Mouse (Mus musculus) activated CD4-positive, CD25-positive, alpha-beta regulatory T cell, adult 9 weeks (primary cell): ENCODE measurements around the gene 9230113P08Rik. TPM values are rescaled to one million over a fixed set of nuclear protein-coding genes. Genes with fewer than 3 reads are reported as not detected.

Source experiments
- polyA plus RNA-seq: library from polyadenylated mRNA; unstranded; fragments of 100-300 nt; shearing (Covaris generic); gene quantifications from one replicate; pipeline ENCODE4 v1.2.1, GENCODE M21; 2017

9230113P08Rik gene
- not detected for polyA plus RNA-seq

GRCm38 (mm10) chr9:35908123-35908522, at the start of gene 9230113P08Rik:
Gene 9230113P08Rik (plus strand): TSS chr9:35908423.

Other genes with a start within 250 kb of the 9230113P08Rik start
- not detected for gene Pate1, start 221.0 kb upstream of the 9230113P08Rik start, polyA plus RNA-seq
- not detected for gene Gm17677, start 167.4 kb upstream of the 9230113P08Rik start, polyA plus RNA-seq
- not detected for gene Gm17727, start 130.3 kb upstream of the 9230113P08Rik start, polyA plus RNA-seq
- not detected for gene Gm27235, start 118.3 kb upstream of the 9230113P08Rik start, polyA plus RNA-seq
- gene D730048I06Rik, start 118.3 kb upstream of the 9230113P08Rik start, polyA plus RNA-seq = not detected
- gene 9230110F15Rik, start 64.3 kb upstream of the 9230113P08Rik start, polyA plus RNA-seq = not detected
- gene Gm5916, start 220.4 kb downstream of the 9230113P08Rik start, polyA plus RNA-seq = not detected